Mouse (Mus musculus) limb, embryonic 14.5 days (tissue): Measurements from ENCODE around the gene Ndufv1. TPM values are rescaled to one million over a fixed set of nuclear protein-coding genes. Genes with fewer than 3 reads are reported as not detected.

Experiments used
- ATAC-seq: fragments of 200-750 bp; cut with Nextera tagmentation; 2 replicates; pipeline ENCODE4 v1.8.0; 2017; ENCODE audit warnings: low read depth, moderate number of reproducible peaks, moderate TSS enrichment; ENCODE audit not compliant: low FRiP score
- DNase-seq: peaks from one replicate; pipeline ENCODE4 v3.0.0-alpha.2; 2015; ENCODE audit warnings: low spot score
- H3K27ac ChIP-seq: fragments of 300-500 bp; sonication (generic); replicated peaks from 2 replicates; pipeline ENCODE4 v1.5.1; 2014; ENCODE audit warnings: low read depth, mild to moderate bottlenecking, low read length, moderate library complexity, mixed read lengths
- H3K27me3 ChIP-seq: fragments of 300-500 bp; sonication (generic); 2 replicates; pipeline ENCODE4 v1.6.1; 2014; ENCODE audit warnings: low read length, mixed read lengths; ENCODE audit not compliant: control insufficient read depth, insufficient read depth
- H3K36me3 ChIP-seq: fragments of 300-500 bp; sonication (generic); 2 replicates; pipeline ENCODE4 v1.6.1; 2014; ENCODE audit warnings: mild to moderate bottlenecking, low read length, moderate library complexity, mixed read lengths; ENCODE audit not compliant: control insufficient read depth, insufficient read depth
- H3K4me1 ChIP-seq: fragments of 300-500 bp; sonication (generic); 2 replicates; pipeline ENCODE4 v1.6.1; 2014; ENCODE audit warnings: antibody characterized with exemption, low read length, mixed read lengths; ENCODE audit not compliant: control insufficient read depth, insufficient read depth
- H3K4me2 ChIP-seq: fragments of 300-500 bp; sonication (generic); replicated peaks from 2 replicates; pipeline ENCODE4 v1.6.1; 2014; ENCODE audit warnings: low read depth, mild to moderate bottlenecking, low read length, moderate library complexity; ENCODE audit not compliant: severe bottlenecking
- H3K4me3 ChIP-seq: fragments of 300-500 bp; sonication (generic); replicated peaks from 2 replicates; pipeline ENCODE4 v1.5.1; 2014; ENCODE audit warnings: low read length
- H3K9ac ChIP-seq: fragments of 300-500 bp; sonication (generic); 2 replicates; pipeline ENCODE4 v1.6.1; 2014; ENCODE audit warnings: mild to moderate bottlenecking, low read depth, low read length, moderate library complexity; ENCODE audit not compliant: severe bottlenecking
- H3K9me3 ChIP-seq: fragments of 300-500 bp; sonication (generic); 2 replicates; pipeline ENCODE4 v1.6.1; 2016; ENCODE audit warnings: low read length; ENCODE audit not compliant: control insufficient read depth
- POLR2A ChIP-seq: fragments of 200-500 bp; IDR thresholded peaks from 2 replicates; pipeline ENCODE4 v1.8.0; 2012; ENCODE audit warnings: inconsistent platforms, mild to moderate bottlenecking, moderate library complexity, borderline replicate concordance; ENCODE audit not compliant: insufficient read depth, insufficient read length; ENCODE audit errors: extremely low read depth
- WGBS: fragments of 180-500 bp; shearing (Covaris S2); extraction: QIAGEN DNeasy Blood & Tissue Kit; methylation state at CpG from one replicate; pipeline ENCODE4 v1.1.7; 2014; 5-methylcytosine and 5-hydroxymethylcytosine counted together
- polyA plus RNA-seq, 2 experiments: library from polyadenylated mRNA; depleted of rRNA in 1 of 2; stranded (reverse) in 1 of 2; unstranded in 1 of 2; fragments of >200 nt; fragmentation: Nextera tagmentation in 1 of 2; extraction: Ambion mirVana in 1 of 2; gene quantifications; 2 replicates each; pipeline versions ENCODE4 v1.2.1 to v1.2.3; 2012 to 2014

The Ndufv1 gene
- polyA plus RNA-seq, 2 experiments = 157 to 193 TPM

DNA sequence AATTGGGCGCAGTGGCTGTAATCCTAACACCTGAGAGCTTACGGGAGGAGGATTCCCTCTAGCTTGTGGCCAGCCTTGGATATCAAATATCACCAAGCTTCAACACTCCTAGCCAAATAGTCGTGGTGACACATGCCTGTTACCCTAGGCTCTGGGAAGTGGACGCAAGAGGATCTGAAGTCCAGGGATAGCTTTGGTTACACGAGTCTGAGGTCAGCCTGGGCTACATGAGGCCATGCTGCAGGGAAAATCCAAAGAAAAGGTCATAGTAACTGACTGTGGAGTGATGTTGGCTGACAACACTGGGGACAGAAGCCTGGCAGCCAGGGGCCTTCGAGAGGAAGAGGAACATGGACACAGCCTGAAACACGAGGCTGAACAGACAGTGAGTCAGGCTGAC is 16.5 kb downstream of the Ndufv1 start:
- H3K9me3 ChIP-seq = no peaks in the 10 kb centered on the region
- H3K36me3 ChIP-seq = no peaks in the 10 kb centered on the region
- DNase-seq = no peak
- TF ChIP-seq POLR2A = no peak
- H3K27ac ChIP-seq = no peak overlapping the region
- H3K9ac ChIP-seq = no peak overlapping the region
- H3K4me2 ChIP-seq = no peak overlapping the region
- no peaks in the 10 kb centered on the region for H3K27me3 ChIP-seq
- ATAC-seq = no peak
- no peak overlapping the region for H3K4me3 ChIP-seq
- H3K4me1 ChIP-seq = peaks cover 7% of the 10 kb centered on the region
- WGBS = 63% methylated on average over 7 of the region's 7 CpGs

DNA sequence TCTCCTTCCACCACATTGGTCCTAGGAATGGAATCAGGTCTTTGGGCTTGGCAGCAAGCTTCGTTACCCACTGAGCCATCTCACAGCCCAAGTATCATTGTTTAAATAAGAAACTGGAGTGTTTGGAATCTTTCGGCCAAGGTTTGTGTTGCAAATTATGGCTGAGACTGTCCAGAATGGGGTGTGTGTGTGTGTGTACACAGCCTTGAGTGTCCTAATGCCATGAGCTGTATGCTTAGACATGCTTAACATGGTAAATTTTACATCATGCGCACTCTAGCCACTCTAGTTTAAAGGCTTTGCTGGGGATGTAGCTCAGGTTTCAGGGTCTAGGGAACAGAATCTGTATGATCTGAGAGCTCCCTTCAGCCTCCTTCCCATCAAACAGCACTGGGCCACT is 17.1 kb downstream of the Ndufv1 start:
- Histone ChIP-seq H3K27me3 (no peaks in the 10 kb centered on the region), H3K4me3 (no peak overlapping the region), H3K9me3 (no peaks in the 10 kb centered on the region), H3K27ac (no peak overlapping the region), H3K9ac (no peak overlapping the region), H3K4me1 (peaks cover 4% of the 10 kb centered on the region; the same call in 1 of the 2 replicates), H3K4me2 (no peak overlapping the region), H3K36me3 (no peaks in the 10 kb centered on the region)
- TF ChIP-seq POLR2A = no peak
- WGBS = 91% methylated on average over 3 of the region's 3 CpGs
- DNase-seq (no peak), ATAC-seq (no peak)

DNA sequence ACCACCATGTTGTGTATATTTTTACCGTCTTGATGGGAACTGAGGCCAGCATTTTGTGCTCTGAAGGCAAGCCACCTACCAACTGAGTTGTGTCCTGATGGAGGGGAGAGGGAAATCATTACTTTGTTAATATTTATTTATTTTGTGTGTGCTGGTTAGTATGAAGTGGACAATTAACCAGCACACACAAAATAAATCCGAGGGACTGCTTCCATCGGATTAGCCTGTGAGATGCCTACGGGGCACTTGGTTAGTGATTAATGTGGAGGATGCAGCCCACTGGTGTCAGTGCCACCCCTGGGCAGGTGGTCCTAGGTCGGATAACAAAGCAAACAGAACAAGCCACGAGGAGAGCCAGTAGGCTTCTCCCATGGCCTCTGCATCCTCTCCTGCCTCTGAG is 17.7 kb downstream of the Ndufv1 start:
- Histone ChIP-seq H3K9ac (no peak overlapping the region), H3K4me1 (peaks cover 4% of the 10 kb centered on the region; the same call in 1 of the 2 replicates), H3K4me3 (no peak overlapping the region), H3K9me3 (no peaks in the 10 kb centered on the region), H3K4me2 (no peak overlapping the region), H3K27ac (no peak overlapping the region), H3K36me3 (no peaks in the 10 kb centered on the region), H3K27me3 (no peaks in the 10 kb centered on the region)
- WGBS = 74% methylated on average over 6 of the region's 6 CpGs
- ATAC-seq (no peak), DNase-seq (no peak)
- no peak for TF ChIP-seq POLR2A

DNA sequence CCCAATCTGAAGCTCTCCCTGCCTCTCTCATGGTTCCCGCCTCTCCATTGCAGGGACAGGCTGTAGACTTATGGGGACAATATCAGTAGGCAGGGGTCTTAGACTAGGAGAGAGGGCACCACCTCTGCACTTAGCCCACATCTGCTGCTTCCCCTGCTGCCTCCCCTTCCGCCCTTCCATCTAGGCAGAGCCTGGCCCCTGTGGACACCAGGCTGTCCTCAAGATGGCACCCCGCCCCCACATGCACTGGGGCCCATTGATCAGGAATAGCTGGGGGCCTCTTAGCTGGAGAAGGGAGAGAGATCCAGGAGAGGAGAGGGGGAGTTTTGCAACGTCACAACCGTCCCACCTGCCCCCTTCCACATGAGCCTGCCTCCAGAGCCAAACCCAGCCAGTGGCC is 20.2 kb downstream of the Ndufv1 start, which contains the start of gene Tbx10:
Gene Tbx10 (plus strand): TSS at position 337 of the 400 bp plus-strand sequence.
- Histone ChIP-seq H3K27me3 (no peaks in the 10 kb centered on the region), H3K4me3 (no peak within 1 kb of the TSS), H3K4me2 (no peak within 1 kb of the TSS), H3K9ac (no peak within 1 kb of the TSS), H3K36me3 (no peaks in the 10 kb centered on the region), H3K9me3 (peaks cover 4% of the 10 kb centered on the region; the same call in 1 of the 2 replicates), H3K4me1 (no peaks in the 10 kb centered on the region), H3K27ac (no peak within 1 kb of the TSS)
- DNase-seq (no peak), ATAC-seq (no peak)
- TF ChIP-seq POLR2A = no peak
- WGBS = 48% methylated on average over 5 of the region's 5 CpGs

DNA sequence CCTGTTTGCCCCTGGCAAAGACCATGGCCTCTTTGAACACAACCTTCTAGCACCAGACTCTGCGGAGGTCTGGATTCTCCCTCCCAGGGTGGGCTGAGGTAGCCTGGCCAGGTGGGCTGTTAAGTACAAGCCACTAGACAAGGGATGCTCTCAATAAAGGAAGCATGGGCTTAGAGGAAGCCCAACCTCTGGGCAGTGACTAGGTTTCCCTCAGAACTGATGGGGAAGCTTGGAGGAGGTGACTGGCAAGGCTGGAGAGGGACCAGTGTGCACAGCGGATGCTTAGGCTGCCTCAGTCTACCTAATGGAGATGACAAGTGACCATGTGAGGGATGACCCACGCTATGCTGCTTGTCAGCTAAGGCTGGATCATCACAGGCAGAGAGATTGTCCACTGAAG is 20.6 kb downstream of the Ndufv1 start:
- 76% methylated on average over 3 of the region's 3 CpGs for WGBS
- no peak for TF ChIP-seq POLR2A
- H3K27me3 ChIP-seq = no peaks in the 10 kb centered on the region
- peaks cover 4% of the 10 kb centered on the region; the same call in 1 of the 2 replicates for H3K9me3 ChIP-seq
- DNase-seq (no peak), ATAC-seq (no peak)
- H3K36me3 ChIP-seq = no peaks in the 10 kb centered on the region
- no peak overlapping the region for H3K27ac ChIP-seq
- no peak overlapping the region for H3K4me2 ChIP-seq
- peaks cover 1% of the 10 kb centered on the region for H3K4me1 ChIP-seq
- H3K9ac ChIP-seq = no peak overlapping the region
- H3K4me3 ChIP-seq = no peak overlapping the region

DNA sequence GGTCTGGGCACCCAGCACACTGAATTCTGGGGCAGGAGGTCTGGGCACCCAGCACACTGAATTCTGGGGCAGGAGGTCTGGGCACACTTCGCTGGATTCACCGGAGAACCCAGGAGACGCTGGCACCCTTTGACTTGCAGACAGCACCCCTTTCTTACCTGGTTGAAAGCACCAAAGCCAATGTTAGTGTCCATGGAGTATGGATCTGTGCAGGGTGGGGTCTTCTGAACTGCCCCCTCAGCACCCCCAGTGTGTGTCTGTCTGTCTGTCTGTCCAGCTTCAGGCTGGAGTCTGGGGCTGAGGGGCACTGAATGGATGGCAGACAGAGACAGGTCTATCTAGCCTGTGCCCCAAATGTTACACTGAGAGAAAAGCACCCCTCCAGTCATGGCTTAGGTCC is 21.0 kb downstream of the Ndufv1 start:
- DNase-seq = no peak
- no peaks in the 10 kb centered on the region for H3K27me3 ChIP-seq
- no peak overlapping the region for H3K4me2 ChIP-seq
- no peak overlapping the region for H3K27ac ChIP-seq
- peaks cover 5% of the 10 kb centered on the region for H3K4me1 ChIP-seq
- TF ChIP-seq POLR2A = no peak
- peaks cover 4% of the 10 kb centered on the region; the same call in 1 of the 2 replicates for H3K9me3 ChIP-seq
- H3K9ac ChIP-seq = no peak overlapping the region
- no peak overlapping the region for H3K4me3 ChIP-seq
- WGBS = 94% methylated on average over 3 of the region's 3 CpGs
- no peak for ATAC-seq
- H3K36me3 ChIP-seq = no peaks in the 10 kb centered on the region
